Mouse (Mus musculus) layer of hippocampus, postnatal 14 days (tissue): Measurements from ENCODE around the gene Pramef6. TPM values are rescaled to one million over a fixed set of nuclear protein-coding genes. Genes with fewer than 3 reads are reported as not detected.
"Not testable (repeated sequence)": the region's sequence is repeated elsewhere in the genome, so short reads cannot be mapped to it uniquely, and the experiment has no call there.

ENCODE experiments used
- DNase-seq, 2 experiments: peaks; one replicate each; pipeline ENCODE4 v3.0.0; 2021 to 2022; ENCODE audit warnings: low spot score in 2 of 2, mixed read lengths in 1 of 2
- long read RNA-seq, 2 experiments: library from polyadenylated mRNA; stranded (forward); transcript quantifications; one replicate each; pipeline ENCODE4 v2.0.0; 2021
- total RNA-seq, 2 experiments: library from RNA; stranded (reverse); gene quantifications; 2 replicates each; pipeline ENCODE4 v1.2.3; 2021

Gene Pramef6
- total RNA-seq: not detected
- long read RNA-seq, experiment 1: 0 reads
- long read RNA-seq, experiment 2: 0 reads

DNA sequence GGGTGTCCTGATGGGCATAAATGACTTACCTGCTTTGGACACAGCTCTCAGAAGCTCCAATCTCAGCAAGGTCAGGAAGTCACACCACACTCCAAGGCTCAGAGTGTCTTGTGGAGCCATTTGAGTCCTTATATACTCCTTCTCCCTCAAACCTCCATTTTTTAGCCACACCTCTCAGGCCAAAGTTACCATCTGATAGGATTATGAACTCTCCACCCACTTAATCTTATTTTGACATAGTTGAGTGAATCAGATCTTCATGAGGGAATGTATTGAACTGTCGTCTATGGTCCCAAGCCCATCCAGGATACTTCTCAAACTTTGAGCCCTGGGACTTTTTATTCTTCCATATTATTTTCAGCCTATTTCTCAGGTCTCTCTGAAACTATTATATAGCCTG is at the start of gene Pramef6:
TSS of gene Pramef6 (minus strand) at position 101 of the 400 bp plus-strand sequence.
- DNase-seq: not testable (repeated sequence)

DNA sequence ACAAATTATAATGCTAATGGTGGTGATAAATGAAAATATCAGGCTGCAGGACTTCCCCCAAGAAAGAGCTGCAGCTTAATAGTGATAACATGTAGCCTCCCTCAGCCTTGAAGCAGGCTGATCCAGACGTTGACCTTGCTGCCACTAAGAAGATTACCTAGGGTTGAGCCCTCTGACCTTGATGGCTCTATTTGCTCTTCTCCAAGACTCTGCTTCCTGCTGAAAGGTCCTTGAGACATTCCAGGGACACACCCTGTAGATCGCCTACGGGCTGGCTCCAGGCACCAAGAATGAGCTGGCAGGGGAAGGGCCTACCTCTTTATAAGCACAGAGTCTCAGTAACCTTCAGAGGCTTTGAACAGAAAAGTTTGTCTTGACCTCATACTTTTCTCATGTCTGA is 5.8 kb downstream of the Pramef6 start:
- DNase-seq: not testable (repeated sequence)

DNA sequence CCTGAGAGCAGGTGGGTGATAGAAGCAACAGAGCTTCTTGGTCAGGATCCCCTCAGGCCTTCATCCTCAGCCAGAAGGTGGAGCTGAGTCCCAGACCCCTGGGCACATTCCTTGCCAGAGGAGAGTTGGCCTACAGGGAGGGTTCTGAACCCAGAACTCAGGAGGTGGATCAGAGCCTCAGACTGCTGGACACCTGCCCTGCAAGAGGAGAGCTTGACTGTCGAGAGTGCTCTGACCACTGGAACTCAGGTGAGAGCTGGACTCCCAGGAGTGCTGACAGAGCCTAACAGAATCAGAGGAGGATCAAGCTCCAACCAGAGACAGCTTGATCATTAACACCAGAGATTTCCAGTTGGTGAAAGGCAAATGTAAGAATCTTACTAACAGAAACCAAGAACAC is 17.8 kb downstream of the Pramef6 start:
- DNase-seq: not testable (repeated sequence)

DNA sequence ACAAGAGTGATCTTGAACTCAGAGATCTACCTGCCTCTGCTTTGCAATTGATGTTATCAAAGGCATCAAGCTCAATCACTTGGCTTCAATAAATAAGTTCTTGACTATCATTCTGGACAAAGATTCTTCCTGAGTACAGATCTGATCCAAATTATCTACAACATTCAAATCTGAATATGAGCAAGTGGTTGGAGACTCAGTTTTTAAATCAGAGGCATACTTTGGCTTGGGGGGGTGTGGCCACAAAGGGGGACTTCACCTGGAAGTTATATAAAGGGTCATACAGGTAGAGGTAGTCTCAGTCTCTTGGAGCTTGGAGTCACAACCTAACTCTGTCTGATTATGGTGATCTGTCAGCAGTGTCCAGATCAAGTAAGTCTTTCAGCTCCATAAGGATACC is 54.0 kb downstream of the Pramef6 start, which contains the start of gene Gm13103:
TSS of gene Gm13103 (plus strand) at position 301 of the 400 bp plus-strand sequence.
- not testable (repeated sequence) for DNase-seq

Other genes starting within 250 kb of the Pramef6 start
- not detected for gene Gm13088, start 243.1 kb downstream of the Pramef6 start, total RNA-seq
- not detected for gene Gm13089, start 197.7 kb downstream of the Pramef6 start, total RNA-seq
- gene Gm13078, start 180.9 kb downstream of the Pramef6 start, total RNA-seq: not detected
- gene Gm13023, start 111.0 kb downstream of the Pramef6 start, total RNA-seq: not detected
- not detected for gene Gm13084, start 84.3 kb downstream of the Pramef6 start, total RNA-seq
- not detected for gene Gm13103, start 53.9 kb downstream of the Pramef6 start, total RNA-seq
- not detected for gene Pramef25, start 50.6 kb upstream of the Pramef6 start, total RNA-seq
- not detected for gene Gm13101, start 66.6 kb upstream of the Pramef6 start, total RNA-seq
- not detected for gene Pramef17, start 94.0 kb upstream of the Pramef6 start, total RNA-seq
- gene Pramel4, start 158.7 kb upstream of the Pramef6 start, total RNA-seq: not detected
- gene Gm13102, start 206.1 kb upstream of the Pramef6 start, total RNA-seq: not detected